Mouse (Mus musculus) G1E (cell line): ENCODE measurements around the gene Slit1.

Experiments used
- CTCF ChIP-seq: IDR thresholded peaks from 2 replicates; pipeline ENCODE4 v1.5.1; 2012; ENCODE audit warnings: low read depth, low read length, inconsistent platforms, mixed read lengths
- GATA1 ChIP-seq: IDR thresholded peaks from 2 replicates; pipeline ENCODE4 v1.6.1; 2012; ENCODE audit warnings: borderline replicate concordance, low read length, inconsistent platforms, mixed read lengths
- TAL1 ChIP-seq: conservative IDR thresholded peaks from 2 replicates; pipeline ENCODE4 v1.6.1; 2012; ENCODE audit warnings: low read depth, low read length, inconsistent platforms, mixed read lengths

DNA sequence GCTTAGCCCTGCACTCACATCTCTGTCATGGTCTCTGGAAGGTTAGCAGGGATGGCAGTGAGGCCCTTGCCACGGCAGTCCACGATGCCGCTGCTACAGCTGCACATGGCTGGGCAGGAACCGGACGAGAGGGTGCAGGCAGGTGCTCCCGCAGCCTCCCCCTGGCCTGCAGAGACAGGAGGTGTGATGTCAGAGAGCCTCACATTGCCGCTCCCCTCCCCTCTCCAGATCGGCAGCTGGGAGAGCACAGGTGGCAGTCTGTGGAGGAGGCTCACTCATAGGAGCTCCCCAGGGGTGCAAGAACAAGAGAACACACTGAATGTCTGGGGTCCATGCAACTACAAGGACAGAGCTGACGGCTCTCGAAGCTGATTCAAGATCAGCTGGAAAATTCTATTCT is 94.1 kb downstream of the Slit1 start:
- TF ChIP-seq CTCF (no peak), TAL1 (no peak), GATA1 (no peak)
